Mouse (Mus musculus) CD4-positive, CD25-positive, alpha-beta regulatory T cell, adult 4 months (primary cell): Measurements from ENCODE around the gene Ccdc9b. TPM values are rescaled to one million over a fixed set of nuclear protein-coding genes. Genes with fewer than 3 reads are reported as not detected.
A peak's percentile ranks its signal among the peaks of the same experiment; 100 is the strongest.

Source experiments
- ATAC-seq: one replicate; pipeline ENCODE4 v1.8.0; 2017
- polyA plus RNA-seq, 2 experiments: library from polyadenylated mRNA; unstranded; fragments of 100-300 nt; shearing (Covaris generic); gene quantifications; one replicate each; pipeline ENCODE4 v1.2.1; 2017

Gene Ccdc9b
- polyA plus RNA-seq, result not detected

- peak; percentile 67 for ATAC-seq
These were observed at the start of gene Ccdc9b for GRCm38 (mm10) chr2:118761906-118762783. Ccdc9b (minus strand) TSS chr2:118762661.

- no peak for ATAC-seq
These were observed 48.4 kb upstream of the Ccdc9b start for GRCm38 (mm10) chr2:118810861-118811260.

GRCm38 (mm10) chr2:118806860-118807259 is 44.4 kb upstream of the Ccdc9b start:
- ATAC-seq, result no peak

GRCm38 (mm10) chr2:118805756-118806155 is 43.3 kb upstream of the Ccdc9b start:
- ATAC-seq, result no peak

- no peak for ATAC-seq
These were observed 42.7 kb upstream of the Ccdc9b start for GRCm38 (mm10) chr2:118805137-118805536.

- no peak for ATAC-seq
These were observed 42.0 kb upstream of the Ccdc9b start for GRCm38 (mm10) chr2:118804474-118804873.

- ATAC-seq, result no peak
These were observed 40.2 kb upstream of the Ccdc9b start for GRCm38 (mm10) chr2:118802542-118803118.

- no peak for ATAC-seq
These were observed 31.2 kb upstream of the Ccdc9b start for GRCm38 (mm10) chr2:118793636-118794035.

GRCm38 (mm10) chr2:118792259-118792613 is 29.8 kb upstream of the Ccdc9b start:
- no peak for ATAC-seq

GRCm38 (mm10) chr2:118791591-118792258 is 29.3 kb upstream of the Ccdc9b start:
- no peak for ATAC-seq

- ATAC-seq, result no peak
These were observed 28.4 kb upstream of the Ccdc9b start for GRCm38 (mm10) chr2:118790551-118791525.

- no peak for ATAC-seq
These were observed 27.7 kb upstream of the Ccdc9b start for GRCm38 (mm10) chr2:118790221-118790550.

GRCm38 (mm10) chr2:118789501-118789900 is 27.0 kb upstream of the Ccdc9b start:
- ATAC-seq, result no peak

- ATAC-seq, result no peak
These were observed 24.1 kb upstream of the Ccdc9b start for GRCm38 (mm10) chr2:118786525-118786924.

GRCm38 (mm10) chr2:118783663-118784062 is 21.2 kb upstream of the Ccdc9b start:
- no peak for ATAC-seq

- no peak for ATAC-seq
These were observed 20.6 kb upstream of the Ccdc9b start for GRCm38 (mm10) chr2:118783093-118783492.

- no peak for ATAC-seq
These were observed 19.8 kb upstream of the Ccdc9b start for GRCm38 (mm10) chr2:118782303-118782702.

- no peak for ATAC-seq
These were observed 18.7 kb upstream of the Ccdc9b start for GRCm38 (mm10) chr2:118781115-118781514.

- peak; percentile 45 for ATAC-seq
These were observed 17.3 kb upstream of the Ccdc9b start, which contains the start of gene Disp2 for GRCm38 (mm10) chr2:118779504-118780480. Disp2 (plus strand) TSS chr2:118779719.

GRCm38 (mm10) chr2:118779065-118779464 is 16.6 kb upstream of the Ccdc9b start:
- no peak for ATAC-seq

GRCm38 (mm10) chr2:118778418-118778817 is 16.0 kb upstream of the Ccdc9b start:
- ATAC-seq, result no peak
